Mouse (Mus musculus): ENCODE measurements around the gene Actr10.

GRCm38 (mm10) chr12:70895275-70895674, 42.4 kb upstream of the Actr10 start:
- no peak for TF ChIP-seq CTCF (IDR thresholded peaks at IDR 0.05; ENCODE audit: borderline replicate concordance, extremely low read depth, insufficient read depth, insufficient read length)
- no peak for TF ChIP-seq POLR2A (IDR thresholded peaks at IDR 0.05; ENCODE audit: borderline replicate concordance, extremely low read depth, insufficient read depth, insufficient read length, poor library complexity, severe bottlenecking)

Measured in brain, embryonic 14.5 days (tissue).